Mouse (Mus musculus): ENCODE data around the gene Cdc42ep3.

Gene Cdc42ep3

DNA sequence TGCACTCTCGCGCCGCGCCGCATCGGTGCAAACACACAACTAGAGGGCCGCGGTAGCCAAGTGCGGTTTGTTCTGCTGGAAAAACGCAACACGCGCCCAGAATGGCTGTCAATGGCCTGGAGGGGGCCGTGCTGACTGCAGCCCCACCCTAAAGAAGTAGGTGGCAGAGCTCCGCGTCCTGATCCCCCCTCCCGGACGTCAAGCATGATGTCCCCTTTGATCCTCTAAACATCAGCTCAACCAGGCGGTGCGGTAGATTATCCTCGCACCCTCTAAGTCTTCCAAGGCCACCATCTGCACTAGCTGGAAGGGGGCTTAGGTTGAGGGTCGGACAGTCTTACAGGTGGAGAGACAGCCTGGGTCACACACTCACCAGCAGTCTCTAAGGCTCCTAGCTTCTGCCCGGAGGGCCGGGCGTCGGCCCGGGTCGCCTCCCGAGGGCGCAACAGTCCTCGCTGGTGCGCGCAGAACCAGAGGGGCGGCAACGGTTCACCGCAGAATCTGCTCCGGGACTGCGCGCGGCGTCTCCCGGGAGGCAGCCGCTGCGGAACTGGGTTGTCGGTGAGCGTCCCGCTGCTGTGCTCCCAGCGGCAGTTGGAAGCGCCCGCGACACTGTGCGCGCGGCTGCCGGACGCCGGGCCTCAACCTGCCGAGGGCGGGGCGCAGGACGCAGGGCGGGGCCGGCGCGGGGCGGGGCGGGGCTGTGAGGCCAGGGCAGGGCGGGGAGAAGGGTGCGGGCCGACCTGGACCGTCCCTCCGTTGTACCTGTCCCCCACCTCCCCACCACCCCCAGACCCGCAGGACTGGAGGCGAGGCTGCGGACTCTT is at the start of gene Cdc42ep3:
Gene Cdc42ep3, minus strand, starts transcription at position 648 of the 827 bp plus-strand sequence.
- DNase-seq (ENCODE audit: low read depth, low spot score) = peak; percentile 80

DNA sequence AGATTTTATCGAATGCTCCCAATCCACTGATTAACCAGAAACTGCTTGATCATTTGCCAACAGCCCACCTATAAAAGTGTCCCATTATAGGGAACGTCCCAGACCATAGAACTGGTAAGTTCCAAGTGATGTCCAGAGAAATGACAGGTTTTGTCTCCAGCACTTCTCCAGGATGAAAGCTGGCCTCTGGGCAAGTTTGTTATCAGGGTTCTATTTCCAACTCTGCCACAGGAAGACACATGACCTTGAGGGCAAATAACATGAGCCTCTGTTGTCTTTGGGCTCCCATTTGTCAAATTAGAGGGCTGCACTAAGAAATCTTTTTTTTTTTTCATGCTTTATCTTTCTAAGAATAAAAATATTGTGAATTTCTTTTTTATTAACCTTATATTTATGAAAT is 45.5 kb upstream of the Cdc42ep3 start:
- no peak for DNase-seq (ENCODE audit: low read depth, low spot score)

DNA sequence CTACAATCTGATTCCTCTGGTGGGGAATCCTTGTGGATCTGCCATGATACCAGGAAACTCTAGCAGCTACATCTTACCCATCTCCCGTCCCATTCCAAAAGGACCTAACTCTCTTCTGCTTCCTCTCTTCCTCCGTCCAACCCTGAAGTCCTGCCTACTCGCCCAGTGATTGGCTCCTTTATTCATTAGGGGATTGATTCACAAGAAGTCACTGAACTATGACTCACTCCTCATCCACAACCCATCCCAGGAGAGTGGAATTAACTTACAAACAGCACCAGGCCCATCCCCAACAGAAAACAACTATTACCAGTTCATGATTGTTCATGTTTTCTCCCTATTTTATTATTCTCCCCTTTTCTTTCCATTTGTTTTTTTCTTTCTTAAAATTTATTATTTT is 43.5 kb upstream of the Cdc42ep3 start:
- DNase-seq (ENCODE audit: low read depth, low spot score) = no peak

DNA sequence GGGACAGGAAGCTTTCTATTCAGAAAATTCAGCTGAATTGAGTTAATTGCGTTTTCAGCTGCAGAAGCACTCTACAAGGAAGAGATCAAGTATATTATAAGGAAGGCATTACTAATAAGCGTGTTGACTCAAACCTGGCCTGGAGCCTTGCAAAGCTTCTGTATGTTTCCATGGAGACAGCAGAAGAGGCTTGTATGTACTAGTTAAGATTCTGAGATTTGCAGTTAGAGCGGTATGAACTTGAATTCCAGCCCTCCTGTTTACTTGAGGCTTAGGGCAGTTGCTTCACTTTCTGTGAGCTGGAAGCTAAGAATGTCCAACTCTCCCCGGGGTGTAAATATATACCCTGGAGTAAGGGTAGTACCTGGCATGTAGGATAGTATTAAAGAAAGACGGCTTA is 39.9 kb upstream of the Cdc42ep3 start:
- DNase-seq (ENCODE audit: low read depth, low spot score) = no peak

DNA sequence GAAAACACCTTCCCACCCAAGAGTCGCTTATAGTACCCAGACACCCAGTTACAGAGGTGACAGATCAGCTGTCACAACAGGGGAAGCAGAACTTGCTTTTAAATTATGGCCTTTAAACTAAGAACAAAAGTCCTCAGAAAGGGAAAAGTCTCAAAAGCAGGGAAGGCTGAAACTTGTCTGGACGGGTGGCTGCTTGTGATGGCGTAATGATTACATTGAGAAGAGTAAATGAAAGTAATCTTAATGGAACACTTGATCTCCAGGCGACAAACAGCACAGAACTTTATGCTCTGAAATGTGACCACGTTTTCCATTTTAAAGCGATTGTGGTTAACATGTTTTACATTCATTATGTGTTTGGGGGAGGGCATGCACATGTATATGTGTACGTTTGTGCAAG is 39.0 kb upstream of the Cdc42ep3 start:
- no peak for DNase-seq (ENCODE audit: low read depth, low spot score)

DNA sequence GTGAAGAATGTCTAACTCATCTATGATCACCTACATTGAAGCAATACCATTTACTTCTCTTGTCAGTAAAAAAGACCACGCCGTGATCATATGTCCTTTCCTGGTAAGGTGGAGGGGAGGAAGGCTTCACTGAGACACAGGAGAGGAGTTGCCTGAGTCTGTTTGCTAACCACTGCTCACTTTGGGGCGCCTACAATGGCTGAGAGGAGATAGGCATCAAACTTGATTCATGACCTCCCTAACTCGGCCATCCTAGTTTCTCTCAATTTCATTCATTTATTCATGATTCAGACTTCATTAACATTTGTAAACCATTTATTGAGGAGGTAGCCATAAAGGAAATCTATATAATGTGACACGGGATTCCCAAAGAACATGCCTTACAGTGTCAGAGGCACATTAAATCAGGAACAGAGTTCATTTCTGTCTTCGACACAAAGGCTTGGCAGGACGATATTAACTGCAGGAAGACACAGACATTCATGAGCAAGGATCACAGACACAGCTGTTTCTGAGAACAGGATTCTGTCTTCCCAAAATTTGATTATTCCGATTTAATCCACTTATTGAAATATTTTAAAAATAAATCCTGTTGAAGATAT is 32.7 kb upstream of the Cdc42ep3 start:
- DNase-seq (ENCODE audit: low read depth, low spot score) = no peak

DNA sequence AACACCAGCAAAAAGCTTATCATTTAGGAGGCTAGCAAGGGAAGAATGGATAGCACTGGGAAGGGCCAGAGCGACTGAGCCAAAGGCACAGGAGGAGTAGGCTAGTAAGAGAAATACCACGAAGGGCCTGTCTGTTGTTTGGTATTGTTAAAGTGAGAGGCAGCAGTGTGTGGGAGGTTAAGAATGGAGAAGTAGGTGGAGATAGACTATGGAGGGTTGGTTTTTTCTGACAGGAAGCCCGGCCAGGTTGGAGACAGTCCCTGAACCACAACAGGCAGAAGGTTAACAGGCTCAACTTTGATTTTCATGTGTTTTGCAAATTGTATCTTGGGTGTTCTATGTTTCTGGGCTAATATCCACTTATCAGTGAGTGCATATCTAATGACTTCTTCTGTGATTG is 26.6 kb upstream of the Cdc42ep3 start:
- DNase-seq (ENCODE audit: low read depth, low spot score) = no peak

DNA sequence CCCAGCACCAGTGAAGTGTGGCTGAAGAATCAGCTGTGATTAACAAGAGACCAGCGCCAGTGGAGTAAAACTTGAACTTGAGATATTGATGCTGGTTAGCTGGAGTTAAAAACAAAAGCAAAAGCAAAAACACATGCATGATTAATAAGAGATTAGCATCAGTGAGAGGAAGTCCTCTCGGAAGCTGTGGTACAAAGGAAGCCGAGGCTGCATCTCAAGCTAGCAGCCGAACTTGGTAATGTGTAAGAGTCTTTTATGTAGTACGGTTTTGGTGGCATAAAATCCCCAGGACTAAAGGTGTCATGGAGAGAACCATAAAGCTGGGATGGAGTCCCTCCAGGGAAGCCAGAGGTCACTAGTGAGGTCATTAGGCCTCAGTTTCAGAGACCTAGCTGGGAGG is 24.3 kb upstream of the Cdc42ep3 start:
- DNase-seq (ENCODE audit: low read depth, low spot score) = no peak

DNA sequence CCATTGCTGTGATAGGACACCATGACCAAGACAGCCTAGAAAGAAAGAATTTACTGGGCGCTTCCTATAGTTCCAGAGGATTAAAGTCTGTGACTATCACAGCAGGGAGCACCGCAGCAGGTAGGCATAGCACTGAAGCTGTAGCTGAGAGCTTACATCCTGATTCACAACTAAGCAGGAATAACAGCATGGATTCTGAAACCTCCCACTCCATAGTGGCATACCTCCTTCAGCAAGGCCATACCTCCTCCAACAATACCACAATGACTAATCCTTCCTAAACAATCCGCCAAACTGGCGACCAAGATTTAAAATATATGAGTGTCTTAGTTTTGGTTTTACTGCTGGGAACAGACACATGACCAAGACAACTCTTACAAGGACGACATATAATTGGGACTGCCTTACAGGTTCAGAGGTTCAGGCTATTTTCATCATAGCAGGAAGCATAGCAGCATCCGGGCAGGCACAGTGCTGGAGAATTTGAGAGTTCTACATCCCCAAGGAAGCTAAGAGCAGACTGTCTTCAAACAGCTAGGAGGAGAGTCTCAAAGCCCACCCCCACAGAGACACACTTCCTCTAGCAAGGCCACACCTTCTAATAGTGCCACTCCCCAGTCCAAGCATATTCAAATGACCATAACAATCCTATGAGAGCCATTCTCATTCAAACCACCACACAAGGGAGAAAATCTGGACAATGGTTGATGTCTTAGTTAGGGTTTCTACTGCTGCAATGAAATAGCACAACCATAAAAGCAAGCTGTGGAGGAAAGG is 21.7 kb upstream of the Cdc42ep3 start:
- DNase-seq (ENCODE audit: low read depth, low spot score) = peak; percentile 90

DNA sequence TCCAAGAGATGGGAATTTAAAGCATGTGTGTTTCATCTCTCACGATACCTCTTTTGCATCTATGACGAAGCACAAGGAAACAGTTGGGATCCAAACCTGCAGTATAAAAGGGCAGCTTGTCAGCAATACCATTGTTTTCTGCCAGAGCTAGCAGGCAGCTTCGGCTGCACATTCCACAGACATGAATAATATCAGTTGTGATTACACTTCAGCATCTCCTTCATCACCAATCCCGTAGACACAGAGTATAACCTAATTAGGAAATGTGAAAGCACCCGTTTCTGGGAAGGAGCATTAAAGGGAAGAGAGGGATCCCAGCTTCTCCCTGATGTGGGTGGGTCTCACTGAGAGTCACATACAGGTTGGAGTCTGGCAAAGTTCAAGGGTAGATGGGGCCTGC is 18.1 kb upstream of the Cdc42ep3 start:
- peak; percentile 64 for DNase-seq (ENCODE audit: low read depth, low spot score)

DNA sequence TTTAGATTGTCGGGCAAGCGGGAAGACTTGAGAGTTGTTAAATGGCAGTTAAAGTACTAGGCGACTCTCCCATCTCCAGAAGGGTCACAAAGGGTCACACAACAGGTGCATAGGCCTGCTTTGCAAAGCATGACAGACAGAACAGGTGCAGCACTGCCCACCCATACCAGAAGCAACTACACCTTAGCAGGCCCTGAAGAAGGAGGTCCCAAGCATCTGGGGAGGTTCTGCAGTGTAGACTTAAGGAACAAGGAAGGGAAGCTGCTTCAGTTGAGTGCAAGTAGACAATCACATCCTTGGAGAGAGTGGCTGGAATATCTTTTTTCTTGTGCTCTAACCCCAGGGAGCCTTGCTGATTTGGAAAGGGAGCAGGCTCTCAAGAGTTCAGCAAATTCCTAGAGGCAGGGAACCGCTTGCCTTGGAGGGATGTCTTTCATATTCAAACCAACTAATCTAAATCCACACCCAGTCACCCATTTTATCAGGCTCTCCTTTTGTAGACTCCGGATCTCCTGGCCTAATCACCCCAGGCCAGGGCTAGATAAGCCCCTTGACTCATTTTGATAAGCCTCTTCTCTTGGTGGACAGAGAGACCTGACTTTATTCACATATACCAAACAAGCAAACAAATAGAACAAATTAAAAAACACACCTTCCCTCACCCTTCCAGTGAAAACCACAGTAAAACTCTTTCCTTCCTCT is 10.0 kb upstream of the Cdc42ep3 start:
- peak; percentile 98 for DNase-seq (ENCODE audit: low read depth, low spot score)

DNA sequence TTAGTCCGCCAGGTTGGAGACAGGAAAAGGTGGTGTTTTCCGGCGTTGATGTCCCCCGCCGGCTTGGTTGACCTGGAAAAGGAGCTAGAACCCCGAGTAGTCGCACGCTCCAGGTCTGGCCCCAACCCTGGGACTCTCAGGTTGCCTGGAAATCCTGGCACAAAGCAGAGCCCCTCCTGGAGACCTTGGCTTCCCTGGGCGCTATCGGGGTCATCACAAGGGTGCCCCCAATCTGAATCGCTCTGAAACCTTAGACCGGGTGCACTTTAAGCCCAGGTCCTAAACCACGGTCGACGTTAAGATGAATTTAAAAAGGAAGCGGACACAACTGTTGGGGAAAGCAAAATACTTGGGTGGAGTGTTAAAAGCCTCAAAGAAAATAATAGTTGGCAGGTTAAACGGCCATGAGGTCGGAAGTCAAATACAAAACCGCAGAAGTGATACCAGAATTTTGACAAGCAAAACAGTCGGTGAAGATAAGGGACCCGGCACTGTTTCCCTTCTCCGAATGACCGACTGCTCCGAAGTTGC is 1.2 kb upstream of the Cdc42ep3 start:
- DNase-seq (ENCODE audit: low read depth, low spot score) = peak; percentile 75

DNA sequence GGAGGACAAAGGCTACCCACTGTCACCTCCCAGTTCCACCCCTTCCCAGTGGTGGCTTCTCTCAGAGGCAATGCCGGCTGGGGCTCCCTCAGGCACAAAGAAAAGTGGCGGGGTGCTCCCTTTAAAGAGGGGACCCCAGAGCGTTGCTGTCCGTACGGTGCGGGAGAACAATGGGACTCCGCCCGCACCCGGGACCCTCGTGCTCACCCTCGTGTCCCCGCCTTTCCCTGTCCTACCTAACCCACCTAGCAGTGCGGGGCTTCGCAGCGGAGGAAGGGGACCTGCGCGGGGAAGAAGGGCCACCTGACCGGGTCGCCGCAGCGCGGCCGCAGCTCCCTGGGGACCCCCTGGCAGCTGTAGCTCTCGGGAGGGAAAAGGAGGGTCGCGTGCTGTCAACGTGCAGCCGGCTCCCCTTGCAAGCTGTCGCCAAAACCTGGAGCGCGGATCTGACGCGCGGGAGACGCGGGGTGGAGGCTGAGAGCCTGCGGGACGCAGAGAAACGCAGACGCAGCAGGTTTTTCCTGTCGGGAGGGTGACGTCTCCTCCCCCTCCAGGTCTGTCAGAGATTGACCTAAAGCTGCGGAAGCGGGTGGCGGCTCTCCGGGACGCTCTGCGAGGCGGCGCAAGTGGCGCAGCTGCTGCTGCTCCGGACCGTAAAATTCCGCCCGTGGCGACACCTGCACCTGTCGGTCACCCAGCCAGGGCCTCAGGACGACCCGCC is 540 bp upstream of the Cdc42ep3 start:
- peak; percentile 87 for DNase-seq (ENCODE audit: low read depth, low spot score)

DNA sequence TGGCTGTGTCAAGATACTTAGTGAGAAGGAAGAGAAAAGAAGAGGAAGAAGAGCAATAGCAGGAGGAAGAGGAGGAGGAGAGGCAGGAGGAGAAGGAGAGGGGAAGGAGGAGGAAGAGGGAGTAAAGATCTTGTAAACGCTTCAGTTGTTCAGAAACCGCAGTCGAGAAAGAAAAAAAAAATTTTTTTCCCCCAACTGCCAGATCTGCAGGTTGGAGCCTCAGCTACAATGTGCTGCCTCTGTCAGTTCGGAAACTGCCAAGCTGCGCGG is 782 bp downstream of the Cdc42ep3 start:
- no peak for DNase-seq (ENCODE audit: low read depth, low spot score)

DNA sequence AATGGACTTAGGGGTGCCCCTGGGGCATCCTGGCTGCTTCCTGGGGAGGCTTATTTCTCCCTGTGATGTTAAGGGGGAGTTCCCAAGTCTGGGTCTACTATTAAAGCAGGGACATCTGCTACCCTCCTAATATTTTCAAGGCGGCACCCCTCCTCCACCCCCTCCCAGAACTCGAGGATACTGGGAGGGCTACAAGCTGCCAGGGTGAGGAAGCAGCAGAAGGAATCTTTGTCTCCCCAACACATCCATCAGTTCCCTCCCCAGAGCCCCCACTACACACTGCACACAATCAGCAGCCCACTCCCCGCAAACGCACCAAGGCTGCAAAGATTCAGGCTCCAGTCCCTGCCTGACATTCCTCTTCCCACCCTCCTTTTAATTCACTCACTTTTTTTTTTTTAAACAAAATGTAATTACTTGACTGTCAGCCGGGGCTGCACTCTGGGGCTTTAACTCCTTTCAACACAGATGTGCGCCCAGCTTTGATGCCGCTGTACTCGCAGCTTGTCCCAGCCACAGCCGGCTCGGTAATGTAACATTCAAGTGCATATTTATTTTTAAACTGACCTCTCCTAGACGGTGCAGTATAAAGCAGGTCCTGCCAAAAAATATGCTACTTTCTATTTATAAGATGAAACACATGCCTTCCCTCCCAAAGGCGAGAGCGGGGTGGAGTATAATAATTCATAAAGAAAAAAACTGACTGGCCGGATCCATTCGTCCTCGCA is 1.3 kb downstream of the Cdc42ep3 start:
- DNase-seq (ENCODE audit: low read depth, low spot score) = no peak

DNA sequence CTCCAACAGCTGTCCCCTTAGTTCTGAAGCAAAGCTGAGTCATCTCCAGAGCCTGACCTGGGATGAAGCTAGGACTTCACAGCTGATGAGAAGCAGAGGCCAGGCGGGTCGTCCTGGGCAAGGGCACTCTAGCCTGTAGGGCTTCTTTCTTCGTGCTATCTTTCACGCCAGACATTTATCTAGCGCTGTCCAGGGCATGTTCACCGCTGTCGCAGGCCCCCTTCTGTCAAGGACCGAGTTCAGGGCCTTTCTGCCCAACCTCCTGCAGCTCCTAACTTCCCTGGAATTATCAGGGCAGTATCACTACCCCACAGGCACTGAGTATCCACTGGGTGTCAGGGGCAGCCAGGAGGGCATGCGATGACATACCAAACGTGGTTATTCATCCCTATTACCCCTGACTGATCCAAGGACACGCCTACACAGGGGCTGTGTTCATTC is 4.1 kb downstream of the Cdc42ep3 start:
- DNase-seq (ENCODE audit: low read depth, low spot score) = no peak

DNA sequence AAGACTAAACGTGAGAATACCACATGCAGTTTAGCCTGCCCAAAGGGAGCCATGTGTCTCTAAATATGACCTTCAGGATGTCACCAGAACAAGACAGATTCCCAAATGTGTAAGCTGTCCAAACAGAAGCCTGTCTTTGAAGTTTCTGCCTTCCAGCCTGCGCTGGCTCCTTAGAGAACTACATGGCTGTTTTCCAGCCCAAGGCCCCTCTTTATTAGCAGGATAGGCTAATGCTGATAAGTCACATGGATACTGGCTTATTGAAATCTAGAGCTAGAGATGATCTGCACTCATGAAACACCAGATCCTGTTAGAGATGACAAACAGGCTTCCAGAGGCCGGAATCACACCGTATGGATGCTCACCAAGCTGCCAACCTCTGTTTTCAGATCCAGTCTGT is 5.5 kb downstream of the Cdc42ep3 start:
- no peak for DNase-seq (ENCODE audit: low read depth, low spot score)

DNA sequence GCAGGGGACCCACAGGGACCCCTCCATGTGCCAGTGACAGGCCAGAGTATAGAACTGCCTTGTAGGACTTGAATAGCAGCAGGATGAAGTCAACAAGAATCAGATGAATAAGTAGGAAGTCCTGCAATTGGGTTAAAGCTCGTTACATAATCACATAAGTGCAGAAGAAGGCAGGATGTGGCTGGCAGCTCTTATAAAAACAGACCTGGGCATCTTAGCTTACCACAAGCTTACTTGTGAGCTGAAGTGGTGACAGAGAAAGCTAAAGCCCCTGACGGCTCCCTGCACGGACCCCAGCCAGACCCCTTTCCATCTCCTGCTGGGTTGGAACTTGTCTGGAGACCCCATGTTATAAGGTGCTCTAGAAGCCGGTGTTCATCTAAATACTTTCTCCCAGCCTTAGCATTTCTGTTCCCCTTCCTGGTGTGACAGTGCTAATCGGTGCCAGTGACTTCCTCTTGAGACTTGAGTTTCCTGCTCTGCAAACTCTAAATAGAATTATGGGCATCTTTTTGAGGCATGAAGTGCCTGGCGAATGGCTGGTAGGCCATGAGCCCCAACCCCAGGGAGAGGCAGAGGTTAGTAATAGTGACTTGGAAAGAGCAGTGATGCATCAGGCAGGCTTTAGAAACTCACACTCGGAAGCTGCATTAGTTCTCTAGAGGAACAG is 6.8 kb downstream of the Cdc42ep3 start:
- DNase-seq (ENCODE audit: low read depth, low spot score) = no peak

DNA sequence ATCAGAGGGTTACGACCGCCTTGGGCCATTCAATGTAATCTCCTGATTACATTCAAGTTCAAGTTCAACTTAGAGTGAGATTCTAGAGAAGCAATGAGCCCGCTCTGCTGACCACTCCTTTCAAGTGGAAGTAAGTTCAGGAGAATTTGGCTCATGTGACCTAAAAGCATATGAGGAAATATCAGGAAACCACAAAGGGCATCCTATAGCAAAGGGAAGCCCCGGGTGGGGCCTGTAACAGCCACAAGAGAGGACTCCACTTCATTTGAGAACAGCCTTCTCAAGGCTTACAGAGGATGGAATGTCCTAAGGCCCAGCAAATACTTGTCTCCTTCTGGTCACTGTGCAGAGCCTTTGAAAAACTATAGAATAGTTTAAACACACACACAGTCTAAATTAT is 7.6 kb downstream of the Cdc42ep3 start:
- DNase-seq (ENCODE audit: low read depth, low spot score) = no peak

Measured in R1 (cell line).